Mouse (Mus musculus): ENCODE data around the gene Ms4a5. TPM values are rescaled to one million over a fixed set of nuclear protein-coding genes. Genes with fewer than 3 reads are reported as not detected.

Gene Ms4a5
- total RNA-seq, 2 experiments from 2014 or later = not detected

- no peak for DNase-seq (ENCODE audit: low spot score in 2 of 2)
Measured at GRCm38 (mm10) chr19:11232348-11232747, 51.3 kb downstream of the Ms4a5 start, which contains the start of gene Ms4a12. Gene Ms4a12 (minus strand): TSS chr19:11232448.

Other genes starting within 250 kb of the Ms4a5 start
- gene Ms4a8a, start 202.8 kb downstream of the Ms4a5 start, total RNA-seq (2021) = not detected
- gene 1700017D01Rik, start 153.0 kb downstream of the Ms4a5 start, total RNA-seq (2021) = not detected
- gene 1700025F22Rik, start 118.6 kb downstream of the Ms4a5 start, total RNA-seq (2021) = not detected
- not detected for gene Ms4a13, start 87.1 kb downstream of the Ms4a5 start, total RNA-seq (2021)
- not detected for gene Ms4a12, start 51.4 kb downstream of the Ms4a5 start, total RNA-seq (2021)
- gene Ms4a1, start 17.6 kb downstream of the Ms4a5 start, total RNA-seq (2021) = under 1 TPM in 1 of 2 experiments, not detected in 1; 0.11 TPM
- gene Ms4a14, start 30.6 kb upstream of the Ms4a5 start, total RNA-seq (2021) = not detected
- not detected for gene Ms4a7, start 52.3 kb upstream of the Ms4a5 start, total RNA-seq (2021)
- gene Ms4a4a, start 91.7 kb upstream of the Ms4a5 start, total RNA-seq (2021) = 1 to 10 TPM in 1 of 2 experiments, under 1 TPM in 1; 0.89 to 1.7 TPM
- gene Ms4a4c, start 120.9 kb upstream of the Ms4a5 start, total RNA-seq (2021) = not detected
- gene Ms4a4b, start 159.7 kb upstream of the Ms4a5 start, total RNA-seq (2021) = not detected
- 1 to 10 TPM; 1.8 to 2.0 TPM for gene Ms4a6c, start 185.5 kb upstream of the Ms4a5 start, total RNA-seq (2021)
- 1 to 10 TPM; 1.1 to 1.4 TPM for gene Gm8369, start 202.1 kb upstream of the Ms4a5 start, total RNA-seq (2021)
- gene Ms4a6b, start 232.6 kb upstream of the Ms4a5 start, total RNA-seq (2021) = 1 to 10 TPM; 1.2 to 2.1 TPM

Data from layer of hippocampus, postnatal 10 days (tissue).